Mouse (Mus musculus) bone marrow macrophage, adult 2 months (primary cell): ENCODE results near the gene Eif2ak4.

Experiments
- CTCF ChIP-seq: IDR thresholded peaks from 2 replicates; pipeline ENCODE4 v1.5.1; 2012; ENCODE audit warnings: low read depth, mild to moderate bottlenecking, low read length, moderate library complexity
- POLR2A ChIP-seq: IDR thresholded peaks from 2 replicates; pipeline ENCODE4 v1.6.1; 2012; ENCODE audit warnings: mild to moderate bottlenecking, low read depth, low read length, borderline replicate concordance

- TF ChIP-seq POLR2A, result no peak
- TF ChIP-seq CTCF, result no peak
These were observed 109.5 kb downstream of the Eif2ak4 start for GRCm38 (mm10) chr2:118497890-118498289.
